Mouse (Mus musculus) CH12.LX (cell line): ENCODE results near the gene Car14. TPM values are rescaled to one million over a fixed set of nuclear protein-coding genes. Genes with fewer than 3 reads are reported as not detected.

Experiments
- DNase-seq: peaks from one replicate; pipeline ENCODE4 v3.0.0-alpha.2; 2013; ENCODE audit errors: extremely low read depth
- H3K27ac ChIP-seq: 2 replicates; pipeline ENCODE4 v1.5.1; 2012; ENCODE audit warnings: low read depth, mild to moderate bottlenecking, control low read depth, moderate library complexity; ENCODE audit not compliant: insufficient read depth
- H3K27me3 ChIP-seq: replicated peaks from 2 replicates; pipeline ENCODE3; 2012; ENCODE audit warnings: inconsistent platforms
- H3K36me3 ChIP-seq, 2 experiments: replicated peaks in 1 of 2; 2 replicates each; pipeline versions ENCODE3 to v1.6.1; 2012; ENCODE audit warnings: inconsistent platforms in 1 of 2, low read length in 1 of 2, mild to moderate bottlenecking in 1 of 2, mixed read lengths in 1 of 2, moderate library complexity in 1 of 2; ENCODE audit not compliant: control insufficient read depth in 1 of 2, insufficient read depth in 1 of 2
- H3K4me1 ChIP-seq, 2 experiments: 2 replicates each; pipeline ENCODE4 v1.6.1; 2012; ENCODE audit warnings: inconsistent platforms in 1 of 2, moderate library complexity in 1 of 2; ENCODE audit not compliant: insufficient read depth in 2 of 2, control insufficient read depth in 1 of 2
- H3K4me2 ChIP-seq: 2 replicates; pipeline ENCODE4 v1.6.1; 2012; ENCODE audit warnings: low read depth, mild to moderate bottlenecking, control low read depth; ENCODE audit not compliant: poor library complexity, insufficient read depth, severe bottlenecking
- H3K4me3 ChIP-seq, 3 experiments: fragments of 150-350 bp in 1 of 3; sonication (generic) in 1 of 3; replicated peaks in 1 of 3; 2 replicates each; pipeline versions ENCODE3 to v1.5.1; 2011 to 2012; ENCODE audit warnings: low read depth in 2 of 3, low read length in 2 of 3, mild to moderate bottlenecking in 2 of 3, moderate library complexity in 2 of 3, control low read depth in 1 of 3, improper control_type of control experiment in 1 of 3, inconsistent platforms in 1 of 3, mixed read lengths in 1 of 3; ENCODE audit not compliant: poor library complexity in 1 of 3
- H3K79me2 ChIP-seq: replicated peaks from 2 replicates; pipeline ENCODE4 v1.6.1; 2012; ENCODE audit warnings: mild to moderate bottlenecking, moderate library complexity; ENCODE audit not compliant: control insufficient read depth, poor library complexity, insufficient read depth, severe bottlenecking; ENCODE audit errors: extremely low read depth
- H3K9ac ChIP-seq: 2 replicates; pipeline ENCODE4 v1.6.1; 2012; ENCODE audit warnings: low read depth, mild to moderate bottlenecking, control low read depth, moderate library complexity; ENCODE audit not compliant: insufficient read depth
- H3K9me3 ChIP-seq: replicated peaks from 2 replicates; pipeline ENCODE3; 2012; ENCODE audit warnings: low read length, inconsistent platforms, mixed read lengths
- BHLHE40 ChIP-seq: IDR thresholded peaks from 2 replicates; pipeline ENCODE4 v1.6.1; 2011; ENCODE audit warnings: mild to moderate bottlenecking, low read depth, low read length, improper control_type of control experiment
- CHD1 ChIP-seq: IDR thresholded peaks from 2 replicates; pipeline ENCODE4 v1.6.1; 2012; ENCODE audit warnings: low read depth, low read length, improper control_type of control experiment, inconsistent platforms
- EP300 ChIP-seq: IDR thresholded peaks from 2 replicates; pipeline ENCODE4 v1.6.1; 2011; ENCODE audit warnings: low read length, improper control_type of control experiment
- ETS1 ChIP-seq: conservative IDR thresholded peaks from 2 replicates; pipeline ENCODE4 v1.6.1; 2012; ENCODE audit warnings: low read depth, mild to moderate bottlenecking, inconsistent platforms, low read length, improper control_type of control experiment, moderate library complexity
- GABPA ChIP-seq: IDR thresholded peaks from 2 replicates; pipeline ENCODE4 v1.6.1; 2012; ENCODE audit warnings: low read depth, low read length, improper control_type of control experiment, inconsistent platforms; ENCODE audit not compliant: insufficient replicate concordance
- HCFC1 ChIP-seq: IDR thresholded peaks from 2 replicates; pipeline ENCODE4 v1.6.1; 2012; ENCODE audit warnings: low read depth, mild to moderate bottlenecking, inconsistent platforms, low read length, improper control_type of control experiment
- JUN ChIP-seq: IDR thresholded peaks from 2 replicates; pipeline ENCODE4 v1.6.1; 2011; ENCODE audit warnings: low read depth, mild to moderate bottlenecking, low read length, improper control_type of control experiment, moderate library complexity; ENCODE audit not compliant: insufficient read depth
- MAFK ChIP-seq: IDR thresholded peaks from 2 replicates; pipeline ENCODE4 v1.6.1; 2011; ENCODE audit warnings: low read length, improper control_type of control experiment; ENCODE audit not compliant: insufficient replicate concordance
- MXI1 ChIP-seq: IDR thresholded peaks from 2 replicates; pipeline ENCODE4 v1.6.1; 2011; ENCODE audit warnings: mild to moderate bottlenecking, low read depth, low read length, improper control_type of control experiment
- MYC ChIP-seq: IDR thresholded peaks from 2 replicates; pipeline ENCODE4 v1.6.1; 2011; ENCODE audit warnings: low read depth, mild to moderate bottlenecking, improper control_type of control experiment, low read length
- NELFE ChIP-seq: IDR thresholded peaks from 2 replicates; pipeline ENCODE4 v1.6.1; 2011; ENCODE audit warnings: low read depth, low read length, improper control_type of control experiment
- NRF1 ChIP-seq: IDR thresholded peaks from 2 replicates; pipeline ENCODE4 v1.6.1; 2014; ENCODE audit warnings: low read depth, mild to moderate bottlenecking, inconsistent platforms, low read length, improper control_type of control experiment, moderate library complexity
- RAD21 ChIP-seq: IDR thresholded peaks from 2 replicates; pipeline ENCODE4 v1.6.1; 2011; ENCODE audit warnings: low read depth, mild to moderate bottlenecking, low read length, improper control_type of control experiment, moderate library complexity
- RCOR1 ChIP-seq: conservative IDR thresholded peaks from 2 replicates; pipeline ENCODE4 v1.6.1; 2012; ENCODE audit warnings: low read depth, mild to moderate bottlenecking, inconsistent platforms, low read length, improper control_type of control experiment
- TBP ChIP-seq: conservative IDR thresholded peaks from 2 replicates; pipeline ENCODE4 v1.6.1; 2011; ENCODE audit warnings: low read depth, low read length, improper control_type of control experiment
- USF1 ChIP-seq: IDR thresholded peaks from 2 replicates; pipeline ENCODE4 v1.6.1; 2014; ENCODE audit warnings: low read depth, mild to moderate bottlenecking, inconsistent platforms, low read length, improper control_type of control experiment
- USF2 ChIP-seq: conservative IDR thresholded peaks from 2 replicates; pipeline ENCODE4 v1.6.1; 2011; ENCODE audit warnings: low read depth, low read length, improper control_type of control experiment
- ZC3H11A ChIP-seq: IDR thresholded peaks from 2 replicates; pipeline ENCODE4 v1.6.1; 2012; ENCODE audit warnings: low read depth, mild to moderate bottlenecking, inconsistent platforms, low read length, improper control_type of control experiment
- ZKSCAN1 ChIP-seq: IDR thresholded peaks from 2 replicates; pipeline ENCODE4 v1.6.1; 2012; ENCODE audit warnings: low read depth, inconsistent platforms, low read length, improper control_type of control experiment, borderline replicate concordance
- ZNF384 ChIP-seq: IDR thresholded peaks from 2 replicates; pipeline ENCODE4 v1.6.1; 2012; ENCODE audit warnings: low read depth, low read length, improper control_type of control experiment, inconsistent platforms
- dilution Hi-C: fragments of 300-500 bp; cut with MboI; formaldehyde crosslinking; loops from 2 replicates; pipeline ENCODE4 v1.14.3; 2020; ENCODE audit warnings: low sequenced_read_pairs; ENCODE audit not compliant: extremely low pct_unique_long_range_greater_than_20kb, extremely low pct_ligation_motif_present
- in situ Hi-C: fragments of 300-500 bp; cut with MboI; formaldehyde crosslinking; loops from 3 replicates; pipeline ENCODE4 v1.14.3; 2019; ENCODE audit warnings: low sequenced_read_pairs, low pct_ligation_motif_present, low pct_unique_long_range_greater_than_20kb, mixed read lengths
- polyA plus RNA-seq: library from polyadenylated mRNA; unstranded; fragments of >175 nt; gene quantifications from 2 replicates; pipeline ENCODE4 v1.2.1, GENCODE M21; 2012; ENCODE audit warnings: low read depth; ENCODE audit not compliant: insufficient read length
- total RNA-seq, 2 experiments: library from RNA; depleted of rRNA; stranded (reverse); fragments of 300-350 nt in 1 of 2; fragments of >200 nt in 1 of 2; gene quantifications; 2 replicates each; pipeline ENCODE4 v1.2.3; 2012 to 2014

Car14 gene
- total and polyA plus RNA-seq, 3 experiments = 0.13 to 0.36 TPM; not detected in 1

- no peak for DNase-seq
- no peak for TF ChIP-seq RAD21
- TF ChIP-seq EP300 = no peak
- no peak for TF ChIP-seq HCFC1
- TF ChIP-seq ZC3H11A = no peak
- no peak for TF ChIP-seq ETS1
- no peak for TF ChIP-seq MYC
- no peak for TF ChIP-seq NELFE
- no peak for TF ChIP-seq GABPA
- no peak for TF ChIP-seq MAFK
- no peak for TF ChIP-seq TBP
- TF ChIP-seq ZNF384 = no peak
- no peak for TF ChIP-seq USF1
- TF ChIP-seq, all 38 proteins: peak for 0
- dilution Hi-C loops (no loop called here), in situ Hi-C loops (no loop called here)
- Histone ChIP-seq H3K27ac (no peak overlapping the region), H3K9me3 (no peaks in the 10 kb centered on the region), H3K4me2 (no peak overlapping the region), H3K9ac (no peak overlapping the region), H3K4me1 (peaks cover 2 to 29% of the 10 kb centered on the region in 2 experiments; a peak in 3 of 4 replicates), H3K27me3 (no peaks in the 10 kb centered on the region), H3K4me3 (no peak overlapping the region), H3K36me3 (peaks cover 55 to 86% of the 10 kb centered on the region in 2 experiments), H3K79me2 (peaks cover 16% of the 10 kb centered on the region)
Observed at GRCm38 (mm10) chr3:95944742-95945141, 40.3 kb upstream of the Car14 start.

- in situ Hi-C loops (no loop called here), dilution Hi-C loops (no loop called here)
- peaks cover 69 to 92% of the 10 kb centered on the region in 2 experiments for H3K36me3 ChIP-seq
- no peaks in the 10 kb centered on the region for H3K9me3 ChIP-seq
- no peak overlapping the region for H3K27ac ChIP-seq
- TF ChIP-seq CHD1 (no peak), JUN (no peak), MXI1 (no peak), ZNF384 (no peak), ZKSCAN1 (no peak), BHLHE40 (no peak), ZC3H11A (no peak), RAD21 (no peak), NRF1 (no peak), RCOR1 (no peak), USF2 (no peak)
- TF ChIP-seq, all 38 proteins: peak for 0
- no peak overlapping the region for H3K9ac ChIP-seq
- H3K79me2 ChIP-seq = peaks cover 24% of the 10 kb centered on the region
- no peak overlapping the region for H3K4me3 ChIP-seq
- DNase-seq = no peak
- H3K27me3 ChIP-seq = no peaks in the 10 kb centered on the region
- no peak overlapping the region for H3K4me2 ChIP-seq
- H3K4me1 ChIP-seq = peaks cover 2 to 29% of the 10 kb centered on the region in 2 experiments; a peak in 3 of 4 replicates
Observed at GRCm38 (mm10) chr3:95943226-95943625, 38.7 kb upstream of the Car14 start.
